Mouse (Mus musculus) MEL (cell line): ENCODE results near the gene Sfpq.
"Not testable (repeated sequence)": the region's sequence is repeated elsewhere in the genome, so short reads cannot be mapped to it uniquely, and the experiment has no call there.

Source experiments
- CTCF ChIP-seq, 3 experiments: IDR thresholded peaks in 2 of 3; conservative IDR thresholded peaks in 1 of 3; 2 replicates each; pipeline ENCODE4 v1.5.1; 2011 to 2012; ENCODE audit warnings: low read length in 3 of 3, low read depth in 2 of 3, mild to moderate bottlenecking in 2 of 3, improper control_type of control experiment in 1 of 3, inconsistent platforms in 1 of 3, mixed read lengths in 1 of 3, moderate library complexity in 1 of 3; ENCODE audit not compliant: control insufficient read depth in 1 of 3, insufficient read depth in 1 of 3, poor library complexity in 1 of 3, severe bottlenecking in 1 of 3
- ELF1 ChIP-seq: IDR thresholded peaks from 2 replicates; pipeline ENCODE4 v1.6.1; 2014; ENCODE audit warnings: low read depth, mild to moderate bottlenecking, inconsistent platforms, low read length, improper control_type of control experiment, moderate library complexity

DNA sequence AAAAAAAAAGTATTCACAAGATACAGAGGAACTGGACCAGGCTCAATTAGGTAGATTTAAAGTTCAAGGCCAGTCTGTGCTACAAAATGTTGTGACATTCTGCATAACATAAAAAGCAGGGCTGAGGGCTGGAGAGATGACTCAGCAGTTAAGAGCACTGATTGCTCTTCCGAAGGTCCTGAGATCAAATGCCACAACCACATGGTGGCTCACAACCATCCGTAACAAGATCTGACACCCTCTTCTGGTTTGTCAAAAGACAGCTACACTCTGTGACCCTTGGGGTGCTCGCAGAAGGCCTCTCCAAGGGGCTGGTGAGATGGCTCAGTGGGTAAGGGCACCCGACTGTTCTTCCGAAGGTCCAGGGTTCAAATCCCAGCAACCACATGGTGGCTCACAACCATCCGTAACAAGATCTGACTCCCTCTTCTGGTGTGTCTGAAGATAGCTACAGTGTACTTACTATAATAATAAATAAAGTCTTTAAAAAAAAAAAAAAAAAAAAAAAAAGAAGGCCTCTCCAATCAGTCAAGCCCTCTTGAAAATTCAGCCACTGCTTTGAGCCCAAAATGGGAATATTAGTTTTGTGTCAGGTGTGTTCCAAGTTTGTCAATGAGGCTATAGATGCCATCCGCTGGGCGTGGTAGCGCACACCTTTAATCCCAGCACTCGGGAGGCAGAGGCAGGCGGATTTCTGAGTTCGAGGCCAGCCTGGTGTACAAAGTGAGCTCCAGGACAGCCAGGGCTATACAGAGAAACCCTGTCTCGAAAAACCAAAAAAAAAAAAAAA is 37.2 kb upstream of the Sfpq start:
- TF ChIP-seq ELF1; CTCF (IDR thresholded peaks at IDR 0.05 in 2 of 3, conservative IDR thresholded peaks at IDR 0.05 in 1 of 3; ENCODE audit: control insufficient read depth in 1 of 3, insufficient read depth in 1 of 3, low read depth in 2 of 3, low read length in 3 of 3, poor library complexity in 1 of 3, severe bottlenecking in 1 of 3): not testable (repeated sequence)
